Mouse (Mus musculus): ENCODE measurements around the gene Camk1g.

DNA sequence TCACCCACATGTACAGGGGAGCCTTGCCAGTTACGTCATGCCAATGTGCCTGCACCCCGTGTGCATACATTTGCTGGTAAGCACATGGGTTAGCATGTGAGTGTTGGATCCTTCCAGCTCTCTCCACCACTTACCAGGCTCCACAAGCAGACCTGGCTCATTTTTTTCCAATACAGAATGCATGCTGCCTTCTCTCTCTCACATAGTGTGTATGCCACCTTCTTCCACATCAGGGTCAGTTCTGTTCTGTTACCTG is 19.6 kb downstream of the Camk1g start:
- TF ChIP-seq CTCF (IDR thresholded peaks at IDR 0.05; ENCODE audit: insufficient read depth, low read length) (no peak), POLR2A (IDR thresholded peaks at IDR 0.05; ENCODE audit: borderline replicate concordance, extremely low read depth, low read depth, low read length) (no peak)
